Mouse (Mus musculus): ENCODE measurements at regions not wholly inside any gene's neighbourhood (a gene's known extent, or its start where the extent isn't known, plus 50 kb on each side); places are given as distances from the start of the nearest gene placed in this dataset.

DNA sequence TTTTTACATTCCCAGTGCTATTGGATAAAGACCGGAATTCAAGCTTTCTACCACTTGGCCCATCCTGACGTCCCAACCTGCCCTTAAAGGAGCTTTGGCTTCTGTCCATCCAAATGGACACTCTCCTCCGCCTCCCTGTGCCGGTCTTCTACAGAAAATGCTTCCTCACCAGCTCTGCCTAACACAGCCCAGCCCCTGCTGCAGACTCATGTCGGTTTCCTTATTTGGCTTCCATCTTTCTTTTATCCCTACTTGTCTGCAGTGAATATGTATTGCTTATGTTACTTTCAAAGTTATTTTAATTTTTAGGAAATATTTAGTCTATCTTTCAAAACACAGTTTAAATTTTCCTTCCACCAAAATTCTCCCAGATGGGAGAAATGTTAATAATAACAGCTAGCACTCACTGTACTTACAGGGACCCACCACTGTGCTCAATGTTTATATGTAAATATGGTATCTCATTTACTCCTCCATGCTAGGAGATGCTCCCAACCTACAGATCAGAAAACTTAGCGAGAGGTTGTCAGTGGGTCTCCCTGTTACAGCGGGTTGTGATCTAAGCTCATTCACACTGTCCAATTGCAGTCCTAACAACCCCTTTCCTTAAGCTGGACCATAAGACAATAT, 118.6 kb downstream of the Sptssa start:
- Histone ChIP-seq H3K27ac (replicated peaks) (no peak overlapping the region), H3K4me2 (no peak overlapping the region), H3K9ac (no peak overlapping the region), H3K4me3 (no peak overlapping the region), H3K36me3 (no peaks in the 10 kb centered on the region), H3K9me3 (no peaks in the 10 kb centered on the region), H3K27me3 (no peaks in the 10 kb centered on the region), H3K4me1 (replicated peaks) (peaks cover 26% of the 10 kb centered on the region)
- WGBS: 85% methylated on average over 7 of the region's 7 CpGs
- ATAC-seq (ENCODE audit: low read depth): no peak

DNA sequence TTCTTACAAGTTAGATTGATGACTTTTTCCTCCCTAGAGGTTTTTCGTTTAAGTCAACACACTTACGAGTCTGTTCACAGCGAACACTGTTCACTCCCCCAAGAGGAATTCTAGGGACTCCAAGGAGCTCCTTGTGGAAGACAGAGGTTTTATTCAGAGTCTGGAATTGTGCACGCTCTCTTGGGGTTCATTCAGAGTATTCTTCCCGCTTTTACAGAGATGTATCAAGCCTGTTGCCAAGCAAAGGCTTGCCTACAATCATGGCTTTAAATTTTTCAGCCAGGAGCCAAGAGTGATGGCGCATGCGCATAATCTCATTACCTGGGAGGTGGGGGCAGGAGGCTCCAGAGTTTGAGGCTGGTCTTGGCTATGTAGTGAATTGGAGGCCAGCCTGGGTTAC, 119.4 kb downstream of the Sptssa start:
- Histone ChIP-seq H3K36me3 (no peaks in the 10 kb centered on the region), H3K9me3 (no peaks in the 10 kb centered on the region), H3K4me1 (replicated peaks) (peaks cover 26% of the 10 kb centered on the region), H3K4me3 (no peak overlapping the region), H3K9ac (no peak overlapping the region), H3K4me2 (no peak overlapping the region), H3K27ac (replicated peaks) (peak overlapping the region; percentile 30; the same call in 1 of the 2 replicates), H3K27me3 (no peaks in the 10 kb centered on the region)
- 33% methylated on average over 7 of the region's 7 CpGs for WGBS
- ATAC-seq (ENCODE audit: low read depth): no peak

DNA sequence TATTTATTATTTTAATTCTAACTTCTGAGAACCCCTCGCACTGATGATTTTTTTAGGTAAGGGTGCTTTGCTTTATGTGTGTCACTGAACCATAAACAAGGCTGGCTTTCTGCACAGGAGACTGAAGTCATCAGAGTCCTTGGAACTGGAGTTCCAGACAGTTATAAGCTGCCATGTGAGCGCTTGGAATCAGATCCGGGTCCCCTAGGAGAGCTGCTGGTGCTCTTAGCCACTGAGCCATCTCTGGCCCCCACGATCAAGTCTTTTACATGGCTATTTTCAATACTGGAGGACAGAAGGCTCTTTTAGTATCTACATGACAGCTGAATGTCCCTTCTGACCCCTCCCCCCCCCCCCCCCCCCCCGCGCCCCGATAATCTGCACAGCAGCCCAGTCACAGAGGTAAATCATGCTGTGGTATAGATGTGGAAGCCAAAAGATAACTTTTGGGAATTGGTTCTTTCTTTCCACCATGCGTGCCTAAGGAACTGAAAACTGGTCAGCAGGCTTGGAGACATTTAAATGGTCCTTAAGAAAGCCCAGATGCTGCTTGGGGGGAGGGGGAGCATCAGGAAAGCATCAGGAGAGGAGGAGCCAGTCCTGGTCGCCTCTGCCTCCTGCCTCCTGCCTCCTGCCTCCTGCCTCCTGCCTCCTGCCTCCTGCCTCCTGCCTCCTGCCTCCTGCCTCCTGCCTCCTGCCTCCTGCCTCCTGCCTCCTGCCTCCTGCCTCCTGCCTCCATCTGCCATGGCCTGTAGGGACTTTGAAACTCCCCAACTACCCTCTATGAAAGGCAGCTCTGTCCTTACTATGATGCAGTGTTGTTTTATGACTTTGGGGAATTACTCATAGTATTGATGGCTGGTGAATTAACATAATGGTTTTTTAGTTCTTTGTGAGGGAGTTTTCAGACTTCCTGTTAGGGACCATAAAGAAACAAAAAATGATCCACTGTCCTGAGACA, 120.5 kb downstream of the Sptssa start:
- Histone ChIP-seq H3K4me2 (no peak overlapping the region), H3K36me3 (no peaks in the 10 kb centered on the region), H3K27ac (replicated peaks) (no peak overlapping the region), H3K9ac (no peak overlapping the region), H3K4me1 (replicated peaks) (peaks cover 26% of the 10 kb centered on the region), H3K4me3 (no peak overlapping the region), H3K27me3 (no peaks in the 10 kb centered on the region), H3K9me3 (no peaks in the 10 kb centered on the region)
- 34% methylated on average over 7 of the region's 9 CpGs for WGBS
- no peak for ATAC-seq (ENCODE audit: low read depth)

DNA sequence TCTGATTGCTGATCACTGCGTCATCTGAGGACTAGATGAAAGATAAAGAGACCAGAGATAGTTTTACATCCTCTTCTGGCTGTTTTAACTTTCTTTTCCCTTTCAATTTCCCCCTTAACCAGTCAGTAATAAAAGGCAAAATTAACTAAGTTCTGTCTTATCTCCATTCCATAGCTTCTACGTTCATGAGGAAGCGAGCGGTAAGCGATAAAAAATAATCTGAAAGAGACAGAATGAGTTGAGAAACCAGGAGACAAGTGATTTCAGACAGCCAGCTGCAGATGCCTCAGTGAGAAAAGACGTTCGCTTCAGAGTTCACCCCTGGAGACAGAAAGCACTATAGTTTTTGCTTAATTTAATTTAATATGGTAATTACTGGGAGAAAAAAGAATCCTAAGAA, 121.5 kb downstream of the Sptssa start:
- ATAC-seq (ENCODE audit: low read depth): no peak
- Histone ChIP-seq H3K4me2 (no peak overlapping the region), H3K4me3 (no peak overlapping the region), H3K9me3 (no peaks in the 10 kb centered on the region), H3K27ac (replicated peaks) (no peak overlapping the region), H3K27me3 (no peaks in the 10 kb centered on the region), H3K9ac (no peak overlapping the region), H3K36me3 (no peaks in the 10 kb centered on the region), H3K4me1 (replicated peaks) (peaks cover 26% of the 10 kb centered on the region)
- WGBS: 56% methylated on average over 7 of the region's 7 CpGs

- no peak for ATAC-seq (ENCODE audit: low read depth)
- Histone ChIP-seq H3K4me2 (no peak overlapping the region), H3K4me3 (no peak overlapping the region), H3K9me3 (no peaks in the 10 kb centered on the region), H3K4me1 (replicated peaks) (peaks cover 26% of the 10 kb centered on the region), H3K27ac (replicated peaks) (0 out of 2 replicates have a peak overlapping the region, but pooled peaks have one; percentile 9), H3K27me3 (no peaks in the 10 kb centered on the region), H3K36me3 (no peaks in the 10 kb centered on the region), H3K9ac (no peak overlapping the region)
- WGBS: 54% methylated on average over 5 of the region's 5 CpGs
These were observed 123.2 kb downstream of the Sptssa start for GRCm38 (mm10) chr12:54533134-54533533.

DNA sequence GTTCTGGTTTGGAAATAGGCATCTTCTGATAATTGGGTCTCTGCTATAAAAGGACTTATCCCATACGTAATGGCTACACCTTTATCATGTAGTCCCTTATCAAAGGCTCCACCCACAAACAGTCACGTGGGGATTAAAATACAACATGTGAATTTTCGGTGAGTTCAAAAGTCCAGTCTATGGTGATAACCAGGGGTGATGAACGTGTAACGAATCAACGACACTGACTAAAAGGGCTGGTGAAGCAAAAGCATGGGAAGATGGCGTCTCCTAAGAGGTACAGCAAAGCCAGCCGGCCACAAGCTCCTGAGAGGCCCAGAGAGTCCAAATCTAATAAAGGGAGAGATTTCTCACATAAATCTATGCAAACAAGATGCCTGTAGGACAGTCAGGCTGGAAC, 124.3 kb downstream of the Sptssa start:
- WGBS: 91% methylated on average over 8 of the region's 8 CpGs
- Histone ChIP-seq H3K4me3 (no peak overlapping the region), H3K36me3 (no peaks in the 10 kb centered on the region), H3K4me1 (replicated peaks) (peaks cover 24% of the 10 kb centered on the region), H3K9ac (no peak overlapping the region), H3K9me3 (0 out of 2 replicates have a peak, but pooled peaks cover 2% of the 10 kb centered on the region), H3K27me3 (no peaks in the 10 kb centered on the region), H3K4me2 (no peak overlapping the region), H3K27ac (replicated peaks) (no peak overlapping the region)
- ATAC-seq (ENCODE audit: low read depth): no peak

DNA sequence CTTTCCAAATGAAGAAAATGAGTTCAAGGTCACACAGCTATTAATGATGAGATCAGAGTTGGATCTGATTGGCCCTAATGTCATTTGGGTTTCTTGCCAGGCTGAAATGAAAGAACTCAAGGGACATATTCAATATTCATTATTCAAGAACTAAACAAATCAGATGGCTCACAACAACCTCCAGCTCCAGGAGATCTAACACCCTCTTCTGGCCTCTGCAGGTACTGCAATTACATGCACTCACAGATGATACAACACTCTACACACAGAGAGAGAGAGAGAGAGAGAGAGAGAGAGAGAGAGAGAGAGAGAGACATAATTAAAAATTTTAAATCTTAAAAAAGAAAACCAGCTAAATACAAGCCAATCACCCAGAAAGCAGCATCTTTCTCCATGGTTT, 128.3 kb downstream of the Sptssa start:
- no peak overlapping the region for H3K4me2 ChIP-seq
- H3K9ac ChIP-seq: no peak overlapping the region
- H3K4me1 ChIP-seq (replicated peaks): no peaks in the 10 kb centered on the region
- H3K27ac ChIP-seq (replicated peaks): no peak overlapping the region
- no peaks in the 10 kb centered on the region for H3K36me3 ChIP-seq
- no peak overlapping the region for H3K4me3 ChIP-seq
- peaks cover 7% of the 10 kb centered on the region; the same call in 1 of the 2 replicates for H3K9me3 ChIP-seq
- ATAC-seq (ENCODE audit: low read depth): no peak
- no peaks in the 10 kb centered on the region for H3K27me3 ChIP-seq

GRCm38 (mm10) chr12:54527577-54527976, 128.8 kb downstream of the Sptssa start:
- Histone ChIP-seq H3K36me3 (no peaks in the 10 kb centered on the region), H3K27me3 (no peaks in the 10 kb centered on the region), H3K9ac (no peak overlapping the region), H3K4me2 (no peak overlapping the region), H3K4me1 (replicated peaks) (no peaks in the 10 kb centered on the region), H3K4me3 (no peak overlapping the region), H3K27ac (replicated peaks) (no peak overlapping the region), H3K9me3 (peaks cover 7% of the 10 kb centered on the region; the same call in 1 of the 2 replicates)
- ATAC-seq (ENCODE audit: low read depth): no peak
- 91% methylated on average over 2 of the region's 2 CpGs for WGBS

DNA sequence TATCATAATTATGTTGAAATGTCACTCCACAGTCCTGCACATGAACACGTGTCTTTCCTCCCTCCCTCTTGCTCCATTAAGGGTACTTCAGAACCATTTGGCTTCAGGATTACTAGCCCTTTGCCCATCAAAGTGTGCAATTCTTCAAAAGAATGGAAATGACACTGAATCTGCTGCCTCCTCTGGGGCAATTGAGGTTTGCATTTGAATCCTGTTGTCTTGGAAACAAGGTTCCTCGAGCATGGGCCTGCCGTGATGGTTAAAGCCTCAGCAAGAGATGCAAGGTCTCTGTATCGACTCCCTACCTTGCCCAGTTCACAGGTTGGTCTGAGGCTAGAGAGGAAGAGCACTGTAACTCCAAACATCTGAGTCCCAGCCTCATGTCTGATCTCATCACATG, 136.0 kb downstream of the Sptssa start:
- Histone ChIP-seq H3K27ac (replicated peaks) (no peak overlapping the region), H3K9ac (no peak overlapping the region), H3K4me1 (replicated peaks) (0 out of 2 replicates have a peak, but pooled peaks cover 3% of the 10 kb centered on the region), H3K4me2 (no peak overlapping the region), H3K27me3 (no peaks in the 10 kb centered on the region), H3K4me3 (no peak overlapping the region), H3K9me3 (no peaks in the 10 kb centered on the region), H3K36me3 (no peaks in the 10 kb centered on the region)
- ATAC-seq (ENCODE audit: low read depth): no peak
- 12% methylated on average over 4 of the region's 4 CpGs for WGBS

- Histone ChIP-seq H3K9me3 (no peaks in the 10 kb centered on the region), H3K4me3 (no peak overlapping the region), H3K36me3 (no peaks in the 10 kb centered on the region), H3K4me2 (no peak overlapping the region), H3K9ac (no peak overlapping the region), H3K27ac (replicated peaks) (no peak overlapping the region), H3K27me3 (no peaks in the 10 kb centered on the region), H3K4me1 (replicated peaks) (0 out of 2 replicates have a peak, but pooled peaks cover 3% of the 10 kb centered on the region)
- ATAC-seq (ENCODE audit: low read depth): no peak
- 86% methylated on average over 3 of the region's 3 CpGs for WGBS
These were observed 137.0 kb downstream of the Sptssa start for GRCm38 (mm10) chr12:54519370-54519769.

GRCm38 (mm10) chr12:54517265-54517664, 139.1 kb downstream of the Sptssa start:
- Histone ChIP-seq H3K4me3 (no peak overlapping the region), H3K9ac (no peak overlapping the region), H3K4me1 (replicated peaks) (peaks cover 13% of the 10 kb centered on the region), H3K27ac (replicated peaks) (no peak overlapping the region), H3K36me3 (no peaks in the 10 kb centered on the region), H3K9me3 (no peaks in the 10 kb centered on the region), H3K4me2 (no peak overlapping the region), H3K27me3 (no peaks in the 10 kb centered on the region)
- WGBS: 74% methylated on average over 3 of the region's 3 CpGs
- no peak for ATAC-seq (ENCODE audit: low read depth)

DNA sequence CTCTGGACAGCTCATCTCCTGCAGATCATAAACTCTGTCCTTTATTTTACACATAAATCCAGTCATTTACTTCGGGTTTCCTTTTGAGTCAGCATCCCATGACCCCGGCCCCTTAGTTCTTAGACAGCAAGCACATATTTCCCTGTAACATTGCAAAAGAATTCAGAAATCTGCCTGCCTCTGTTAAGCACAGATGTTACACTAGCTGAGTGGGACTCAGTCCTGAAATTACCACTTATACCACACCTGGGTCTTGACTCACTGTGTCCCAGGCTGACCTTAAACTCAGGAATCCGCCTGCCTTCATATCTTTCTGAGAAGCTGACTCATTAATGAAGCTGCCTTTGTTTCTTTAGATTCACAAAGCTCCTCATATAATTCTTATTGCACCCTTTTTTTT, 139.9 kb downstream of the Sptssa start:
- 73% methylated on average over 3 of the region's 3 CpGs for WGBS
- Histone ChIP-seq H3K4me2 (no peak overlapping the region), H3K27ac (replicated peaks) (no peak overlapping the region), H3K4me3 (no peak overlapping the region), H3K9ac (no peak overlapping the region), H3K36me3 (no peaks in the 10 kb centered on the region), H3K27me3 (no peaks in the 10 kb centered on the region), H3K4me1 (replicated peaks) (peaks cover 17% of the 10 kb centered on the region), H3K9me3 (no peaks in the 10 kb centered on the region)
- no peak for ATAC-seq (ENCODE audit: low read depth)
